15 mouse cellular contexts compared by ENCODE assay signal in the genomic region with DNA sequence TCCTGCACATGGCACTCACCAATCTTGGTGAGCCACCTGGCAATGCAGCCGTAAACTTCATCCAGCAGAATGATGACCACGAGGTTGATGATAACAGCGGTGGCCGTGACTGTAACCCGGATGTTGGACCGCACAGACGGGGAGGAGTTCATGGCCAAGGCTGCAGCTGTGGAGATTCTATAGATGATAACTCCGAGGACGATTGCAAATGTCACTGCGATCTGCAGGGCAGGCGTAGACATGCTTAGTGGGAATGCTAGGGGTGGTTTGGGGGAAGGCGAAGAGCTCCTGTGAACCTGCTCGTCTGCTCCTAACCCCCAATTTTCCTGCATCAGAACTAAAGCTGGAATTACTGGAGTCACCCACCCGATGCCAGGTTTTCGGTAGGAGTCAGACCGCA.
"Had no signal": no experiment of that assay in that cellular context is flagged by ENCODE, and none has a peak within 500 bp of the region (broad histone marks: within the 10 kb centered on the region; RNA-seq: fewer than 3 reads in every experiment).

No protein-coding gene starts in this region.

- DNase-seq: kidney, adult 9 months; kidney, postnatal 4 days; left cerebral cortex, postnatal 4 days; lung, embryonic 14.5 days; lung, postnatal 10 days; lung, postnatal 4 days; spleen, adult 18-20 months; thymus, adult 2 months; thymus, postnatal 25 days had no signal

- ATAC-seq: intestine, postnatal 0 days; liver, embryonic 12.5 days had no signal

- H3K9me3 ChIP-seq: liver, embryonic 12.5 days; megakaryocyte, embryonic 14.5 days; midbrain, embryonic 12.5 days had no signal

- H3K4me1 ChIP-seq: liver, embryonic 12.5 days; megakaryocyte, embryonic 14.5 days; midbrain, embryonic 12.5 days had no signal

- H3K9ac ChIP-seq: liver, embryonic 12.5 days; lung, embryonic 14.5 days; midbrain, embryonic 12.5 days had no signal

- H3K4me3 ChIP-seq: layer of hippocampus, adult 2 months; liver, embryonic 12.5 days; megakaryocyte, embryonic 14.5 days; midbrain, embryonic 12.5 days had no signal

- H3K27me3 ChIP-seq: liver, embryonic 12.5 days had no signal

- H3K27ac ChIP-seq: kidney, postnatal 0 days; layer of hippocampus, adult 2 months; liver, embryonic 12.5 days; midbrain, embryonic 12.5 days had no signal

- H3K4me2 ChIP-seq: liver, embryonic 12.5 days; lung, embryonic 14.5 days; midbrain, embryonic 12.5 days had no signal
